Mouse (Mus musculus) erythroblast, adult 5-6 weeks (primary cell): ENCODE measurements around the gene Gm30191. TPM values are rescaled to one million over a fixed set of nuclear protein-coding genes. Genes with fewer than 3 reads are reported as not detected.
"Not testable (repeated sequence)": the region's sequence is repeated elsewhere in the genome, so short reads cannot be mapped to it uniquely, and the experiment has no call there.

Source experiments
- ATAC-seq: replicated peaks from 2 replicates; pipeline ENCODE4 v1.8.0; 2016; ENCODE audit warnings: moderate number of reproducible peaks, mild to moderate bottlenecking, moderate TSS enrichment, inconsistent platforms; ENCODE audit not compliant: poor library complexity, low FRiP score, severe bottlenecking
- total RNA-seq, 2 experiments: library from RNA; stranded (forward) in 1 of 2; stranded (reverse) in 1 of 2; fragments of 150-400 nt in 1 of 2; fragments of 200-764, 138-1000 nt in 1 of 2; gene quantifications; 2 replicates each; pipeline versions ENCODE4 v1.2.3 to v1.2.4; 2015 to 2017; ENCODE audit warnings: low replicate concordance in 2 of 2

The Gm30191 gene
- total RNA-seq, 2 experiments from 2014 or later = not detected

DNA sequence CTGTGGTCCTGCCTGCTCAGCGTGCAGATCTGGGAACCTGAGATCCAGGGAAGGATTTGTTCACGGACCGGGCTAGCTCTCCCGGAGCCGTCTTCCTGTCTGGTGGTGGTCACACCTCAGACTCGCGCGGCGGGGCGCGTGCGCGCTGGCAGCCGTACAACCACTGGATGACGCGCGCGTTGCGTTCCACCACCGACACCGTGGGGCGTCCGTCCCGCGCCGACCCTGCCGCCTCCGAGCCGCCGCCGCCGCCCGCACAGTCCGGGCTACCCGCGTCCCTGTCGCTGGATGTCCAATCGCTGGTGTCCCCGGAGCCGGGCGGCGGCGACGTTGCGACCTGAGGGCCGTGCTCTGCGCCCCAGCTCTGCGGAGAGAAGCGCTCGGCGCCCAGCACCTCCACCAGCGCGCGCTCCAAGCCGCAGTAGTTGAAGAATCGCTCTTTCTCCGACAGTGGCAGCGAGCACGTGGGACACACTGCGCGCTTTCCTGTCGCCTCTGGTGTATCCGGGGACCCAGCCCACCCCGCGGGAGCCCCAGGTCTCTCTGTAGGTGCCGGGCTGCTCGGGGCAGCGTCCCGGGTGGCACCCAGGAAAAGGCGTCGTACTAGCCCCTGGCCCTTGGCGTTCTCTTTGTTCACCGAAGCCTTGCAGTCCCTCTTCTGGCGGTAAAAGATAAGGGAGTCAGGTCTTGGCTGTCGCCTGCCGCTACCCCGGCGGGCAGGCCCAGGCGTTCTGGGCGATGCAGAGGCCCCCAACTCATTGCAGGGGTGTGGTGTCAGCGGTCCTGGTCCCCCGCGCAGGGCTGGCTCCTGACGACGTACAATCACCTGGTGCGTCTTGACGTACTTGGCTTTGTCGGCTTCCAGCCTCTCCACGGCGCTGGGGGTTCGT, 4.8 kb downstream of the Gm30191 start:
- no peak for ATAC-seq

DNA sequence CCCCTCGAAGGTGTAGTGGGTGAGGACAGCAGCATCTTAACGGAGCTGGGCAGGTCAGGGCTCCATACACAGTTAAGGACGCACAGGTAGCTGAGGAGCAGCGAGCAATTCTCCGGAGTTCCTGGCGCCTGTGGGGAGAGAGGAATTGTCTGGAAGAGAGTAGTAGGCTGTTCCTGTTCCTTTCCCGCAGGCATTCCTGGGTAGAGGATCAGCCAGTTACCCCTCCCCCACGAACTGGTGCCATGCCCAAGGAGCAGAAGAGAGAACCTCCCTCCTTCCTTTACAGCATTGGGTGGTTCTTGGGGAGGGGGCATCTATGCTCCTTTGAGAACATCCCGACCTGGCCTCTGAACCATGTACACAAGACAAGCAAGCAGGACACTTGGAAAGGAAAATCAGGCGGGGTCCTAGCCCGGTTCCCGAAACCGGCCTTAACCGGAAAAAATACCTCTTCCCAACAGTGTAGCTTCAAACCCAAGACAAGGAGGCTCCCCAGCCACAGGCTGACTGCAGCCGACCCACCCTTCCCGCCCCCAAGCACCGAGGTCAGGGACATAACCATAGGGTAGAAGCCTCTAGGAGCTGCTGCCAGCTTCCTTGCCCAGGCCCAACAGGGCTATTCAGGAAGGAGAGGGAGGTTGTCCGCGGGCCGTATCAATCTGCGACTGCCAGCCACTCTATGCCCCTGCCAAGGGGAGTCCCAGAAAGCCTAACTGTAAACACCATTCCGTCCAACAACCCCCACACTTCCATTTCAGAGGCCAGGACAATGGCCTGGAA, 5.6 kb downstream of the Gm30191 start:
- no peak for ATAC-seq

DNA sequence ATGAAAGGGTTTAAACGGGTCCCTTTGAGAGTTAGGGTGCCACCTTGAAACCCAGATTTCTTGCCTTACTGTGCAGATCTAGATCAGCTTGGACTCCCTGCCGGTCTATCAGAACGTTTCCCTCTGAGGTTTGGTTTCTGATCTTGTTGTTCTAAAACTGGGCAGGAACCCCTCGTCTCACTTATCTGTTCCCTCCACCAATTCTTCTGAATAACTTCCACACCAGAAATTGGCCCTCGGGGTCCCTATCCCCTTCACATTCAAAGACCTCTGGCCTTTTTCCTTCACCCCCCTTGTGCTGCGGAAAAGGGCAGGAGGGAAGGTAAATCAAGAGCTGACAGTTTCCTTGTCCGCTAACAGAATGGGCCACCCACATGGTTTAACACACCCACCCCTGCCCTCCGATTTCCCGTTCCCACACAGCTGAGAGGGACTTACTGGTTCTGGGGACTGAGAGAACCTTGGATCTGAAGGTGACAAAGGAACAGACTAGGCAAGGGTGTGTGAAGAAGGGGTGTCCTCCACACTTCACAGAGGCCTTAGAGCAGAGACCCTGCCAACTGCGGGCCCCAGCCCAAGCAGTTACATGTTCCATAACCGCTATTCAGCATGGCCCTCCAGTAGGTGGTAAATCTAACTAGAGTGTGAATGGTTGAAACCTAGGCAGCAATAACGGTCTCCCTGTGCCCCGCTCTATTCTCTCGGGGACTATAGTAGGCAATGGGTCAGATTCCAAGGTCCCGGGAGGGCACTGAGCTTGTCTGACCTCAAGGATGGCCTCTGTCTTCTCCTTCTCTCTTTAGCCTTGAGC, 6.4 kb downstream of the Gm30191 start:
- no peak for ATAC-seq

- ATAC-seq = no peak
These were observed 7.1 kb downstream of the Gm30191 start, which contains the start of gene Grrp1 for GRCm38 (mm10) chr4:134253722-134254324. Grrp1 (minus strand) TSS chr4:134254106.

GRCm38 (mm10) chr4:134254835-134255234, 8.1 kb downstream of the Gm30191 start:
- ATAC-seq = no peak

DNA sequence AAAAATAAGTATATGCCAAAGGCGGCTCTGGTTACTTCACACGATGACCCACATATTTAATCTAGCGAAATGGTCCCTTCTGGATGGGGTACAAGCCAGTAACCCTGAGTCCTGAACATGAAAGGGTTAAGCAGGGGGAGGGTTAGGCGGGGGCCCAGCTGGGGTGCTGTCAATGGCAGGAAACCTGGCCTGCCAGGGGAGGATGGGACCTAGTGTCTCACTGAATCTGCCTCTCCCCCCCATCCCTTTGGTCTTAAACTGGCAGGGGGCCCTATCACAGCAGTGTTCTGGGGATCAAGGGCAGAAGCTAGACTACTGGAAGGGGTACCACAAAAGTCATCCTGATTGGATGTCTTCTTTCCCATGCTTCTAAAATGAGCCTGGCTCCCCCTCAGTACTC, 9.1 kb downstream of the Gm30191 start:
- no peak for ATAC-seq

DNA sequence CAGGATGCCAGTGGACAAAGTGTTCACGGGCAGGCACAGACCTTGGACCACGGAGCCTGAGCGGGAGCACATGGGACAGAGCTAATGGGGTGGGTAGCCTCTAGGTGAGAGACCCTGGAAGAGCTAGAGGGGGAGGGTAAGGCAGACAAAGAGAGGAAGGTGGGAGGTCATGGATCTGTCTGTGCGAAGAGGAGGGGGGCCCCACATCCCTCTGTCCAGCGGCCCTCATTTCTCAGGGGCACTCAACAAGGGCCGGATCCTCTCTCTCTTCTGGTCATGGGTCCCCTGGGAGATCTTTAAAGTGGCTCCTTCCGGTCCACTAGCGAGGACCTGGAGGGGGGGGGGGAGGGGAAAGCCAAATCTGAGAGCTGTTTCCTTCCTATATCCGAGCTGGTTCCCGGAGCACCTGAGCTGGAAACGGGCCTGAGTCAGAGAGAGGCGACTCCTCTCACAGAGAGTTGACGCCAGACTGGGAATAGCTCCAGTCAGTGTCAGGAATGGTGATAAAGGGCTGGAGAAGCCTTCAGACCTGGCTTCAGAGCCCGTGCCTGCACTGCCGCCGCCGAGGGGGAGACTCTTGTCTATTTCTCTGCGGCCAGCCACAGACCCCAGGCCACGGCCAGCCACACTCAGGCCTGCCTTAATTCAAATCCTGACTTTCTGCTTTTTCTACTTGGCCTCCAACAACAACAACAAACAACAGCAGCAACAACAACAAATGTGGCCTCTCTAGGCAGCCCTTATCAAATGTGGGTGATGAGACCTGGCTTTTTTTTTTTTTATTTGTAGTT, 9.9 kb downstream of the Gm30191 start:
- ATAC-seq = no peak

- no peak for ATAC-seq
These were observed 10.7 kb downstream of the Gm30191 start for GRCm38 (mm10) chr4:134257198-134258009.

DNA sequence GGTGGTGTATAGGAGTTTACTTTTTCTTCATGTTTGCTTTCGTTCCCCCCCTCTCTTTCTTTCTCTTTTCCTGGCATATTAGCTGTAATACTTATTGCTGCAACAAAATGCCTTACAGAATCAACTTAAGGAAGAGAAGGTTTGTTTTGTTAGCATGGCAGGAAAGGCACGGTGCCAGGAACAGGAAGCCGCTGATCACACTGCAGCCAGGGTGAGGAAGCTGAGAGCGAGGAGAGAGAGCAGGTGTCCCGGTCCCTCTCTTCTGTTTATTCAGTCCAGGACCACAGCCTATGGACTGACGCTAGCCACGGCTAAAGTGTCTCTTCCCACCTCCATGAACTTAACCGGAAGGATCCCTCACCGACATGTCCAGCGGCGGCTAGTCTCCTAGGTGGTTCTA, 11.6 kb downstream of the Gm30191 start:
- no peak for ATAC-seq

DNA sequence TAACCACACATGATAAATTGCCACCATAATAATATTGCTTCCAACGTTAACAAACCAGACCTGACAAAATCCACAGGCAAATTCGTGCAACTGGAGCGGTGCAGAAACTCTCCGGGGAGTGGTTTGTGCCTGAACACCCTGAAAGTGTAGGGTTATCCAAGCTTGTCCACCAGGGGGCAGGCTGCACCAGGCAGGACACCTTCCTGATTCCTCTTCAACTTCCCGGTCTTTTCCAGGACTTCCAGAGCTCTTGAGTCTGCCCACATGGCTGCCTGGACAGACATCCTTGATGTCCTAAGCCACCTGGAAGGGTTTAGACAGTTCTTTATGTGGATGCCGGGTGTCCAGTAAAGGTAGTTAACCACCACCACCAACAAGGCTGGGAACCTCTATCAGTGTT, 16.5 kb downstream of the Gm30191 start:
- ATAC-seq = peak; percentile 72

DNA sequence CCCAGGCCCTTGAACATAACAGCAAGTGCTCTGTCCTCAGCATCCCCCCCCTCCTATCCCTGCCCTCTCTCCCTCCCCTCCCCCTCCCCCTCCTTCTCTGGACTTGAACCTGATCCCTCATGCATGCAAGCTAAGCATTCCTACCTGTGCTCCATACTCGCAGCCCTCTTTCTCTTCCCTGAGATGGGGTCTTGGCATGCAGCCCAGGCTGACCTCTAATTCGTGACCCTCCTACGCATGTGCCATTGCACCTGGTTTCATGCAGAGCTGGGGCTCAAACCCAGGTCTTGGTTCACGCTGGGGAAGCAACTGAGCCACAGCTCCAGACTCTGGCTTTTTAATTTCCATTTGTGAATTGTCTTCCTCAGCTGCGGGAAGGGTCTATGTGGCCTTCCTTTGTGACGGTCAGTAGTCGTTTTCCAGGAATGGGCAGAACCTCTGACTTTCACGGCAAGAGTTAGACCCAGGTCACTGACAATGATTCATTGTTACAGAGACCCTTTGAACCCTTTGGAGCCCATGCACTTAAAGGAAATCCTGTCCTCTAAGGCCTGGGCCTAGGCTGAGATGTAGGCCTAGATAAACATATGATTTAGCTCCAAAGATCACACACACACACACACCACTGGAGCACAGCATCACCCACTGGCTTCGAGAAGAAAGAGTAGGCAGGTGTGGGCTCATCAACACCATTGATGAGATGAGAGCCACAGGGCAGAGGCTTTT, 19.3 kb downstream of the Gm30191 start:
- no peak for ATAC-seq

- ATAC-seq = no peak
These were observed 21.4 kb downstream of the Gm30191 start for GRCm38 (mm10) chr4:134268102-134268655.

DNA sequence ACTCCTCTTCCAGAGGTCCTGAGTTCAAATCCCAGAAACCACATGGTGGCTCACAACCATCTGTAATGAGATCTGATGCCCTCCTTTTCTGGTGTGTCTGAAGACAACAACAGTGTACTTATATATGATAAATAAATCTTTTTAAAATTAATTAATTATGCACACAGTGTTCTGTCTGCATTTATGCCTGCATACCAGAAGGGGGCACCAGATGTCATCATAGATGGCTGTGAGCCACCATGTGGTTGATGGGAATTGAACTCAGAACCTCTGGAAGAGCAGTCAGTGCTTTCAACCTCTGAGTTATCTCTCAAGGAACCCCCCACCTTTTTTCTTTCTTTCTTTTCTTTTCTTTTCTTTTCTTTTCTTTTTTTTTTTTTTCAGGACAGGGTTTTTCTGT, 22.9 kb downstream of the Gm30191 start:
- not testable (repeated sequence) for ATAC-seq

GRCm38 (mm10) chr4:134271979-134272378, 25.2 kb downstream of the Gm30191 start:
- ATAC-seq = no peak

GRCm38 (mm10) chr4:134272731-134273416, 26.1 kb downstream of the Gm30191 start:
- ATAC-seq = no peak
